Mouse (Mus musculus): ENCODE measurements around the gene Lyg1. TPM values are rescaled to one million over a fixed set of nuclear protein-coding genes. Genes with fewer than 3 reads are reported as not detected.
"Not testable (repeated sequence)": the region's sequence is repeated elsewhere in the genome, so short reads cannot be mapped to it uniquely, and the experiment has no call there.

The Lyg1 gene
- total RNA-seq (2017): not detected in 2 replicates

DNA sequence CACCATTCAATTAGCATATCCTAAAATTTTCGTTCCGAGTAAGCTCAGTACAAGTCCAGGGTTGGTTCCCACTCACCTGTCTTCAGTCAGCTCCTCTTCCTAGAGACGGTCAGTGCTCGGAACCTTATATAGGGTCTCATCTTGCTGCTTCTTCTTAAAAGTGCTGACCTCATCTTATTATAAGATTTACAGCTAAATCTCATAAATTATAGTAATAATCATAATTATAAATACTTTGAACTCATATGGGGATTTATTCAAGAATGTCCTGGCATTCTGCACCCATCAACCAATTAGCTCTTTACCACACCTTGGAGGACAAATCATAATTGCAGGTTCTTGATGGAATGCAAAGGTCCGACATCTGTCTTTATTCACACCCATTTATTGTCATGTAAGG lies at the start of gene Lyg1:
Lyg1 (minus strand) TSS at position 101 of the 400 bp plus-strand sequence.
- no peak for ATAC-seq (ENCODE audit: extremely low read depth, insufficient number of reproducible peaks, low FRiP score, poor library complexity, severe bottlenecking)

DNA sequence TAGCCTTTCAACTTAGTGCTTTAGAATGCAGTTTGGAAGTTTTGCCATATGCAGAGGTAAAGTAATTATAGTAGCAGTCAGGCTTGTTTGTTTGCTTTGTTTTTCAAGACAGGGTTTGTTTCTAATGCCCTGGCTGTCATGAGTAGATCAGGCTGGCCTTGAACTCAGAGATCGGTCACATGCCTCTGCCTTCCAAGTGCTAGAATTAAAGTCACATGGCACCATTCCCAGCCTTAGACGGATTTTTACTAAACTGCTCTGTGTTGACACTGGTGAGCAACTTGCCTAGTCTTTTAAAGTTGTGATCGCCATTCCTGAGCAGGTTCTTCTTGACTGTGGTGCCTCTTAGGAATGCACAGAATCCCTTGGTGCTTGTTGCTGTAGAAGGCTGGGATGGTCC lies 49.2 kb upstream of the Lyg1 start:
- no peak for ATAC-seq (ENCODE audit: extremely low read depth, insufficient number of reproducible peaks, low FRiP score, poor library complexity, severe bottlenecking)

DNA sequence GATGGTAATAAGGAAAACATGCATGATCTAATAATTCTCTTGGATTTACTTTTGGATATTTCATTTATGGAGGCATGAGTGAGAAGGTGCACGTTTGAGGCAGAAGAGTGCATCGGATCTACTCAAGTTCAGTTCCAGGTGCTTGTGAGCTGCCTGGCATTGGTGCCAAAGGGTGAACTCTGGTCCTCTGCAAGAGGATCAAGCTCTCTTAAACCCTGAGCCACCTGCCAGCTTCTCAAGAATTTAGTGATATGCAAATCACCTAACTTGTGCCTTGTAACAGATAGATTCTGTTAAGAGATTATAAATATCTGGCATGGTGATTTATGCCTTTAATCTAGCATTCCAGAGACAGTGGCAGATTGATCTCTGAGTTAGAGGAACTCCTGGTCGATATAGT lies 45.5 kb upstream of the Lyg1 start:
- ATAC-seq (ENCODE audit: extremely low read depth, insufficient number of reproducible peaks, low FRiP score, poor library complexity, severe bottlenecking): no peak

DNA sequence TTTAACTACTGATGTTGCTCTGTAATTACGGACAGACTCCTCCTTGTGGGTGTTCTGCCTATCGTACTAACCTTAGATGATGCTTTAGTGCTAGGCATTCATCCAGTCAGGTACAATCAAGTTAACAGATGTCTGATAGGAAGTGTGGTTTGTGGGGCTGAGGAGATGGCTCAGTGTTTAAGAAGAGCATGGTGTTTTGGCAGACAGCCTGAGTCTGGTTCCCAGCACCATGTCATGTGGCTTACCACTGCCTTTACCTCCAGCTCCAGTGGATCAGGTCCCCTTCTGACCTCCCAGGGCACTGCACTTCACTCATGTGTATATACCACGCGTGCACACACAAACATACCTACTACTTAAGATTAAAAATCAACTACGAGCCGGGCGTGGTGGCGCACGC lies 44.4 kb upstream of the Lyg1 start:
- no peak for ATAC-seq (ENCODE audit: extremely low read depth, insufficient number of reproducible peaks, low FRiP score, poor library complexity, severe bottlenecking)

DNA sequence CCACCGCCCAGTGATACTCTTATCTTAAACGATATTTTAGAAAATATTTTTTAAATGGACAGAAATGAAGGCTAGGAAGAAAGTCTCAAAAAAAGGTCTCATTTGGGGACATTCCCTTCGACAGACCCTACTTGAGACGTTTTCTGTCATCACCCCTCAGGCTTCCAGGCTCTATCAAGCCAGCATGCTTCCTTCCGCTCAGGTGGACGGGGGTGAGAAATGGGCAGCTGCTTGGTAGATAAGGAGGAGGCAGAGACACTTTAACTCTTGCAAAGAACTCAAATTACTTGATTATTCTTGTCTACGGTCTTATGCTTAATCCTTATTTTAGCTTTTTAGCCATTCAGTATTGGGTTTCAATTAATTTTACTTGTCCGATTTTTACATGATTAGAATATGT lies 43.3 kb upstream of the Lyg1 start:
- ATAC-seq (ENCODE audit: extremely low read depth, insufficient number of reproducible peaks, low FRiP score, poor library complexity, severe bottlenecking): no peak

DNA sequence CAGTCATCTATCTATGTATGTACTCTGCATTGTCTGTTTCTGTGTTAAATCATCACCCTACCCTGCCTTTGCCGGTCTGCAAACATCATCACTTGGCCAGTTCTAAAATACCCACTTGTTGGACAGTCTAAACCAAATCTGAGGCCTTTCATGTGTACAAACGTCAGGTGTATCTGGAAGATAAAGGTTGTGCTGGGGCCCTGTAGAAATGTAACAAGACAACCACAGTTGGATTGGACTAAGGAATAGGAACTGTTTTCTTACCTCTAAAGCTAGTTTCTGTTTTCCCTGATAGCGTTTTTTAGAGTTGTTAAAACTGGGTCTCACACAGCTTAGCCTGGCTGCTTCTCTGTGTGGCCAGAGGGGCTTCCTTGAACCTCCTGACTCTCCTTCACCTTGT lies 42.0 kb upstream of the Lyg1 start:
- ATAC-seq (ENCODE audit: extremely low read depth, insufficient number of reproducible peaks, low FRiP score, poor library complexity, severe bottlenecking): no peak

DNA sequence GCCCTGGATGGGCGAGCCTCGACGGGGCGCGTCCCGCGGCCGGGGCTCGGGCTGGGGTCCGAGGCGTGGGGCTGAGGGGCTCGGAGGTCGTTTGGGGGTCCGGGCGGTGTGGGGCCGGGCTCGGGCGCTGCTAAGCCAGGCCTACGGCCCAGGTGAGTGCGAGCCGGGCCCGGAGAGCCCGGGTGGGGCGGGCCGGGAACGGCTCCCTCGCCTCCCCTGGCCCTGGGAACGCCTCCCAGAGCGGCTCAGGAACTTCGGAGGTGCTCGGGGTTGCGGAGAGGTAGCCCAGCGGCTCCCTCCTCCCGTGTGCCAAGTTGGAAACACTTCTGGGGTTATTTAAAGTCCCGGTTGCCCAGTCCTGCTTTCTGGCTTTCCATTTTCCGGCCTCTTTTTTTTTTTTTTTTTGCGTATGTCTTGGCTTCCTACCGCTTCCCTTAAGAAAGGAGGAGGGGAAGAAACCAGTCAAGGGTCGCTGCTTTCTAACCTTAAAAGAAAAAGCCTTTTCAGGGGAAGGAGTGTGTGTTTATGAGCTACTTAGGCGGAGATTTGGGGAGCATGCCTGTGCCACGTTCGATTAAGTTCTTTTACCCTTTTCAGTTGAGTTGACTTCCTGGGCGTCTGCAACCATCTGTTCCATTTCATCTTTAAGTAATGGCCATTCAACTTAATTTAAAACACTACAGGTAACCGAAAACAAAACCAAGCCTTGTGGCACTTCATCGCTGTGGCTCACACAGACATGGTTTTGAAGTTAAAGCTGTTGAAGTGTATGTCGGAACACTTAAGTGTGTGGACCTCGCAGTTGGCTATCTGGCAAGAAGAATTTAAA lies 41.0 kb upstream of the Lyg1 start:
- ATAC-seq (ENCODE audit: extremely low read depth, insufficient number of reproducible peaks, low FRiP score, poor library complexity, severe bottlenecking): no peak

DNA sequence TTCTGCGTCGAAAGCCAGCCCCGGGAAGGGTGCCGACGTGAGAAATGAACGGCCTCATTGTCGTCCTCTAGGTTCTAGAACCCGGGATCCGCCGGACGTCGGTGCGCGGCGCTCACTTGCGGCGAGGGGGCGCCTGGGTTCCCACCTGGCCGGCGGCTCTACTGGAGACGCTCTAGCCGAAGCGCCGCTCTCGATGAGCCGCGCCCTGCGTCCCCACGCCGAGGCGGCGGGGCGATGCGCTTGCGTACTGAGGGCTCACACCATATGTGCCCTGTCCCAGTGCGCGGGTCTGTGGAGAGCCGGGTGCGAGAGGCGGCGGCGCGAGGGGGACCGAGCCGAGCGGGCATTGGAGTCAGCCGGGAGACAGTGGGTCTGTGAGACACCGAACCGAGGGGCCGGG lies 40.3 kb upstream of the Lyg1 start, which contains the start of the genes Txndc9 and Eif5b:
Txndc9 (minus strand) TSS at position 27 of the 400 bp plus-strand sequence.
Eif5b (plus strand) TSS at position 144 of the 400 bp plus-strand sequence.
- ATAC-seq (ENCODE audit: extremely low read depth, insufficient number of reproducible peaks, low FRiP score, poor library complexity, severe bottlenecking): peak; percentile 62

DNA sequence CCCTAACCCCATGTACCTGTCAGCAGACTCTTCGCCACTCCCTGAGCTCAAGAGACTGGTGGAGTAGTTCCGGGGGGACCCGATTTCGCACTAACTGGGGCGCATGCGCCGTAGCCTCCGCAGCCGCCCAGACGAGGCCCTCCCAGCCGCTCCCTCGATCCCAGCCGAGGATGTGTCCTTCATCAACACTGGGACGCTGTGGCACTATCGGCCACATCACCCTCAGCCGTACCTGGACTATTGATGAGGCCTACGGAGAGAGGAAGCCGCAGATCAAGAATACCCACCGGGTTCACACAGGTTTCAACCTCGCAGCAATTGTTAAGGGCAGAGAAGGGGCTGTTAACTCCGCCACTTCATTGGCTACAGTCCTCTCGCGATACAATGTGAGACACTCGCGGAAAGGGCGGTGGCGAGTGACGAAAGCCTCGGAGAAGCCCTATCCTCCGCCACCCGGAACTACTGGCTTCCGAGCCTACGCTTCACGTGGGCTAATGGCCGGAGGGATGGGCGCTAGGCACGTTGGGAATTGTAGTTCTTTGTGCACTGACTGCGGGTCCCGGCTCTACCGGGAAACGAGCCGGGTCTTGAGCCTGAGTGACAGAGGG lies 39.4 kb upstream of the Lyg1 start:
- ATAC-seq (ENCODE audit: extremely low read depth, insufficient number of reproducible peaks, low FRiP score, poor library complexity, severe bottlenecking): peak; percentile 94

DNA sequence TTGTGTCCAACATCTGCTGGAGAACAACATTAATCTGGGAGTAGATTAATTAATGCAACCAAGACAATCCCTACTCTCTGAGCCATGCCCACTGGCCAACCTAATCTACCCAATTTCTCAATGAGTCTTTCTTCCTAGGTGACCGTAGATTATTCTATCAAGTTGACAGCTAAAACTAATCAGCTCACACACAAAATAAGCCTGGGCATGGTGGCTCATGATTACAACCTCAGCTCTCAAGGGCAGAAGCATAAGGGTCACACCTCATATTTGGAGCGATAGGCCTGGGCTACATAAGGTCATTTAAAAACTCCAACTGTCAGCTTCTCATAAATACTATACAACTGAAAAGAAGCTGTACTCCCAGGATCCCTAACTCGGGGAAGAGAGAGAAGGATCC lies 38.7 kb upstream of the Lyg1 start:
- no peak for ATAC-seq (ENCODE audit: extremely low read depth, insufficient number of reproducible peaks, low FRiP score, poor library complexity, severe bottlenecking)

DNA sequence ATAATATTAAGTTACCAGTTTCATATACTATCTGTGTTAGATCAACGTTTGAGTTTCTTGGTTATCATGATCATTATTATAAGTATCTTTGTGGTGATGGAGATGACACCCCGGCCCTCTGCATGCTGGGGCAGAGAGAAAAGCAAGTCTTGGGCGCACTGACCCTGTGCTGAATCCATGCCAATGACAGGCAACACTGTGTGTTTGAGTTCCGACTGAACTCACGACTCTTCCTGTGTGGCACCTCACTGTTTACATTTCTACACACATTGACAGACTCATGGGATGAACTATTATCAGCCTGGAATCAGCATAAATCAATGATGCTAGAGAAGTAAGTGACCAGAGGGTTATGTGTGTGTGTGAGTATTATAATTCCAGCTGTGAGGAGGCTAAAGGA lies 30.3 kb upstream of the Lyg1 start:
- no peak for ATAC-seq (ENCODE audit: extremely low read depth, insufficient number of reproducible peaks, low FRiP score, poor library complexity, severe bottlenecking)

DNA sequence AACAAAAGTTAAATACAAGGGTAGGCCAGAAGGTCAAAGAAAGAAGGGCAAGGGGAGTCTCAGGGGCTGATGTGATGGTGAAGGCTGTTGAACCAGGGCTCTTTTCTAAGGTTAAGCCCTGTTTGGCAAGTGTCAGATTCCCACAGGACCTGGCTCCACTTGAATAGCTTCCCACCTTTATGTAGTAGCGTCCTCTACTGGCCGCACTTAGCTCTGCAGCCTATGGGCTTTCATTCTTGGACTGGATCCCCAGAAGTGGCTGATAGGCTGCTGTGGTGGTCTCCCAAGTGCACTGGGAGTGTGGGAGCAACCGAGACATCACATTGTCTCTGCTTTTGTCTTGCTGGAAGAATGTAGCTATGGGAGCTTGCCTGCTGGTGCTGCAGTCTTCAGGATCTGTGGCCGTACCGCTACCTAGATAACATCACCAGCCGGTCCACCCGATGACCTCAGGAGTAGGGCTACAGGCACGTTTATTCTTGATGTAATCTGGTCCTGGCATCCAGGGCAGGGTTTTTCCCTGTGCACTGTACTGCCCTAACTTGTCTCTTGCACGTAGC lies 28.3 kb upstream of the Lyg1 start:
- no peak for ATAC-seq (ENCODE audit: extremely low read depth, insufficient number of reproducible peaks, low FRiP score, poor library complexity, severe bottlenecking)

DNA sequence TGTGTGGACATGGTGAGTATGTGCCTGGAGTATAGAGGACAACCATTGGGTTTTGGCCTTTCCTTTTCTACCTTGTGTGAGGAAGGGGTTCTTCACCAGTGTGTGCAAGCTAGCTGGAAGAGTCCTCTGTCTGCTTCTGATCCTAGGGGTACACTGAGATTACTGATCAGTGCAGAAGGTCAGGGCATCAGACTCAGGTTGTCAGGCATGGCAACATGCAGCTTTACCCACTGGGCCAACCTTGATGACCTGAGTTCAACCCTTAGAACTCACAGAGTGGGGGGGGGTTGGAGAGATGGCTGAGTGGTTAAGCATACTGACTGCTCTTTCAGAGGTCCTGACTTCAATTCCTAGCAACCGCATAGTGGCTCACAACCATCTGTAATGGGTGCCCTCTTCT lies 26.8 kb upstream of the Lyg1 start:
- ATAC-seq (ENCODE audit: extremely low read depth, insufficient number of reproducible peaks, low FRiP score, poor library complexity, severe bottlenecking): no peak

DNA sequence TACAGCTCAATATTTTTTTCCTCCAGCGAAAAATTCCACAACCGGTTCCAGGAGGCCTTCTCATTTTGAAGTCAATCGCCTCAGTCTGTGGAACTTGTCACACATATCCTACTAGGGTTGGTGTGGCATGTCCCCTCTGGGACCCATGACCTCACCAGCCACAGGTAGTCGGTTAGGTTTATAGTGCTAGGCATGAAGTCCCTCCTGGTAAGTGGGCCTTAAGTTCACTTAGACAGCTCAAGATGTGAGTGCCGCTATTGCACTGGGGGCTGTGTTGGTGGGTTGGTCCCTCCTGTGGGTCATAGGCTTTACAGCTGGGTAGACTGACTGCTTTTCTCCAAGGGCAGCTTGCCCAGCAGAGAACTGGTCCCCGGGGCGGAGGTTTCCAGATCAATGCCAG lies 19.7 kb upstream of the Lyg1 start:
- no peak for ATAC-seq (ENCODE audit: extremely low read depth, insufficient number of reproducible peaks, low FRiP score, poor library complexity, severe bottlenecking)

DNA sequence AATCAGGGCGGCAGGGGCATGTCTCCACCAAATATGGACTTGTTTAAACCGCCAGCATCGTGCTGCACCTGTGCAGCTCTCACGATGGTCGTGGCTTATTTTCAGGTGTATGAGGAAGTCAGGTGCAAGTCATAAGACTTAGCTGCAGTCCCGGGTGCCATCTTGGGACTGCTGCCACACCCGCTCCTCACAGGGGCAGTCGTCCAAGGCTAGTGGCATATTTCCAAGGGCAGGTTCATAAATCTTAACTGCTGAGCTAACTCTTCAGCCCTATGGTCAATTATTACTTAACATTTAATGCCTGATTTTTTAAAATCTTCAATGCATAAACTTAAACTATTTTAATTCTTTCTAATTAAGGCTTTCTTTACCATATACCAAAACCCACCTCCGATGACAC lies 19.1 kb upstream of the Lyg1 start:
- not testable (repeated sequence) for ATAC-seq (ENCODE audit: extremely low read depth, insufficient number of reproducible peaks, low FRiP score, poor library complexity, severe bottlenecking)

DNA sequence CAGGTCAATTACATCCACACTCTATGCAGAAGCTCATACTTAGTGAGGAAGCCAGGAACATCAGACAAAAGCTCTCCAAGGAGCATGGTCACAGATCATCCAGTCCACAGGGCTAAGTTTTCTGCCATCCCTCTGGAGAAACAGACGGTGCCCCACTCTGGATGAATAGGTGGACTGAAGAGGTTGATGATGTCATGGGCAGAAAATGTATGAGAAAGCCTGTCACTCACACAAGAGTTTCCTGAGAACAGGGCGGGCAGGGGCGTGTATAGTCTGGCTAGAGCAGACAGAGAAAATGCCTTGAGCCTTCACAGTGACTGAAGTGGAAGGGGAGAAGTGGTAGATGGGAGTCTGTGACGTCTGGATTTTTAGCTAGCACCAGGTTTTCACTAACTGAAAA lies 14.0 kb upstream of the Lyg1 start:
- no peak for ATAC-seq (ENCODE audit: extremely low read depth, insufficient number of reproducible peaks, low FRiP score, poor library complexity, severe bottlenecking)

DNA sequence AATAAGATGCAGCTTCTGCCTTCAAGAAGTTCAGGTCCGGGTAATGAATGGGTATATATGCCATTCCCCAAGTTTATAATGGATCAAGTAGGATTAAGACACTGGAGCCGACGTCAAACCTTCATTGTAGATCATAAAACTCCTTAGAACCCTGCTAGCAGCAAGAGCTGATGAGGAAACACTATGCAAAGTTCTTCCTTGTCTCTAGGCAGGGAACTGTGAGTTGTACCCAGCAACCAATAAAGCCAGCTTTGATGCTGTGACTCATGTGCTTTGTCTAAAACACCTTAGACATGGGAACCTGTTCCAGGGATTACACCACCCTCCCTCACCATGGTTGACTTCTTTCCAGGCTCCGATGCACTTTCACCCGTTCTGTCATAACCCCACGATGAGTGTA lies 11.2 kb upstream of the Lyg1 start:
- ATAC-seq (ENCODE audit: extremely low read depth, insufficient number of reproducible peaks, low FRiP score, poor library complexity, severe bottlenecking): no peak

DNA sequence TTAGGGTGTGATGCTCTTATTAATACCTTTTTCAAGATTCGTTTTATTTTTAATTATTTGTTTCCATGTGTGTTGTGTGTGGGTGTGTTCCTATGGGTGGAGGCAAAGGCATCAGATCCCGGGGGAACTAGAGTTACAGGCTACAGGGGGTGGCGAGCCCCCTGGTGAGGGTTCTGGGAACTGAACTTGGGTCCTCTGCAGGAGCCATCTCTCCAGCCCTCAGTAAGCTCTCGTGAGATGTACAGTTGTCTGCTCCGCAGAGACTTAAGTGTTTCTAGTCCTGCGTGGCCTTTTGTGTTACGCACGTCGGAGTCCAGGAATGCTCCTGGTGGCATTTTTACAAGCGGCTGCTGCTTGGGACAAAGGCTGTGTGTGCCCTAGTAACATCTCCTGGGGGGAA lies 8.0 kb upstream of the Lyg1 start:
- no peak for ATAC-seq (ENCODE audit: extremely low read depth, insufficient number of reproducible peaks, low FRiP score, poor library complexity, severe bottlenecking)

DNA sequence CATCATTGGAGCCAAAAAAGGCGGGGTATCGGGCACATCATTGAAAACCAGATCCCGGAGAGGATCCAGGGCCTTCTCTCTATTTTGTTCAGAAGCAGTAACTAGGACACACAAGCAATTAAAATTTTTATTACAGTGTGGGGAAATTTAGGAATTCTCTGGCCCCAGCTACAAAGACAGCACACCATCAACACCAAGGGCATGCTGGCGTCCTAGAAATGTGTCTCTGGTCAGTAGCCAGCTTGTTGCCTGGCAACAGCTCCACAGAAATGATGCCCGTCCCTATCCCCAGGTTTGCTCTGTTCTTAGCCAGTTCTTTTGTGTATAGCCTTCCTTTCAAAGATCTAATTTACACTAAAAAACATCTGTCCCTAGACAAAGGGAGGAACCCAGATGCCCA lies 1.9 kb upstream of the Lyg1 start:
- no peak for ATAC-seq (ENCODE audit: extremely low read depth, insufficient number of reproducible peaks, low FRiP score, poor library complexity, severe bottlenecking)

DNA sequence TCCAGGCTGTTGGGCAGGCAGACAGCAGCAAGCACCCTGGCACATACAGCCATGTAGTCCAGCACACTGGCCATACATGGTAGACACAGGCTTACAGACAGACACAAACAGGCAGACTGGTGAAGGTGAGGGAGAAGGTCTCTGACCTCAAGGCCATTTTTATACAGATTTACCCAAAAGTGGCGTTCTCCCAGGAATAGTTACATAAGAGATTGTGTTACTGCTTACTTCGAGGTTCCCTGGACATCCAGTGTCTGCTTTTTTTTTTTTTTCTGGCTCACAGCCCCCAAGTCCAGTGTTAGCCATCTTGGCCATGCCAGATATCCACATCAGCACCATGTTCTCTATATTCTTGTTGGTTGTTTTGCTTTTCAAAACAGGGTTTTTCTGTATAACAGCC lies 957 bp upstream of the Lyg1 start:
- ATAC-seq (ENCODE audit: extremely low read depth, insufficient number of reproducible peaks, low FRiP score, poor library complexity, severe bottlenecking): no peak
